Mouse (Mus musculus) intestine, postnatal 0 days (tissue): ENCODE data around the gene Uvrag. TPM values are rescaled to one million over a fixed set of nuclear protein-coding genes. Genes with fewer than 3 reads are reported as not detected.

Experiments
- ATAC-seq: fragments of 200-750 bp; cut with Nextera tagmentation; 2 replicates; pipeline ENCODE4 v1.8.0; 2017; ENCODE audit warnings: mild to moderate bottlenecking, moderate TSS enrichment, moderate library complexity
- H3K27ac ChIP-seq: fragments of 300-500 bp; sonication (generic); 2 replicates; pipeline ENCODE4 v1.5.1; 2014; ENCODE audit warnings: mild to moderate bottlenecking, low read depth, low read length, moderate library complexity
- H3K27me3 ChIP-seq: fragments of 300-500 bp; sonication (generic); replicated peaks from 2 replicates; pipeline ENCODE4 v1.6.1; 2014; ENCODE audit warnings: low read length, mixed read lengths; ENCODE audit not compliant: control insufficient read depth, insufficient read depth
- H3K36me3 ChIP-seq: fragments of 300-500 bp; sonication (generic); 2 replicates; pipeline ENCODE4 v1.6.1; 2014; ENCODE audit warnings: mild to moderate bottlenecking, moderate library complexity; ENCODE audit not compliant: control insufficient read depth, insufficient read depth
- H3K4me1 ChIP-seq: fragments of 300-500 bp; sonication (generic); replicated peaks from 2 replicates; pipeline ENCODE4 v1.6.1; 2014; ENCODE audit warnings: antibody characterized with exemption, low read length, mixed read lengths; ENCODE audit not compliant: control insufficient read depth, insufficient read depth
- H3K4me2 ChIP-seq: fragments of 300-500 bp; sonication (generic); replicated peaks from 2 replicates; pipeline ENCODE4 v1.6.1; 2014; ENCODE audit warnings: low read depth, mild to moderate bottlenecking, moderate library complexity
- H3K4me3 ChIP-seq: fragments of 300-500 bp; sonication (generic); 2 replicates; pipeline ENCODE4 v1.5.1; 2014; ENCODE audit warnings: low read depth, low read length
- H3K9ac ChIP-seq: fragments of 300-500 bp; sonication (generic); 2 replicates; pipeline ENCODE4 v1.6.1; 2014; ENCODE audit warnings: mild to moderate bottlenecking, low read depth, low read length
- H3K9me3 ChIP-seq: fragments of 300-500 bp; sonication (generic); 2 replicates; pipeline ENCODE4 v1.6.1; 2016; ENCODE audit warnings: mixed run types; ENCODE audit not compliant: control insufficient read depth
- CTCF ChIP-seq: sonication (generic); IDR thresholded peaks from 2 replicates; pipeline ENCODE4 v1.5.1; 2016; ENCODE audit warnings: low read depth, mild to moderate bottlenecking, control low read depth, antibody characterized with exemption, moderate library complexity
- WGBS: fragments of 180-500 bp; shearing (Covaris S2); extraction: QIAGEN DNeasy Blood & Tissue Kit; methylation state at CpG from one replicate; pipeline ENCODE4 v1.1.7; 2014; 5-methylcytosine and 5-hydroxymethylcytosine counted together
- polyA plus RNA-seq: library from polyadenylated mRNA; unstranded; fragments of >200 nt; fragmentation: Nextera tagmentation; extraction: Ambion mirVana; gene quantifications from 2 replicates; pipeline ENCODE4 v1.2.1, GENCODE M21; 2015

The Uvrag gene
- polyA plus RNA-seq, 1 experiment from 2014 or later, result 12.0 TPM

GRCm38 (mm10) chr7:99094336-99094735 lies 46.6 kb downstream of the Uvrag start:
- H3K4me1 ChIP-seq, result no peaks in the 10 kb centered on the region
- no peaks in the 10 kb centered on the region for H3K27me3 ChIP-seq
- no peak overlapping the region for H3K4me3 ChIP-seq
- no peaks in the 10 kb centered on the region for H3K9me3 ChIP-seq
- ATAC-seq, result no peak
- no peak overlapping the region for H3K4me2 ChIP-seq
- 92% methylated on average over 3 of the region's 3 CpGs for WGBS
- H3K36me3 ChIP-seq, result peaks cover 25% of the 10 kb centered on the region
- H3K9ac ChIP-seq, result no peak overlapping the region
- TF ChIP-seq CTCF, result no peak
- H3K27ac ChIP-seq, result no peak overlapping the region

- H3K27me3 ChIP-seq, result no peaks in the 10 kb centered on the region
- 76% methylated on average over 17 of the region's 17 CpGs for WGBS
- H3K4me3 ChIP-seq, result no peak overlapping the region
- peaks cover 19% of the 10 kb centered on the region for H3K36me3 ChIP-seq
- H3K9me3 ChIP-seq, result no peaks in the 10 kb centered on the region
- H3K4me1 ChIP-seq, result no peaks in the 10 kb centered on the region
- no peak overlapping the region for H3K4me2 ChIP-seq
- TF ChIP-seq CTCF, result no peak
- no peak overlapping the region for H3K27ac ChIP-seq
- ATAC-seq, result no peak
- no peak overlapping the region for H3K9ac ChIP-seq
Observed at GRCm38 (mm10) chr7:99091915-99092645, 48.9 kb downstream of the Uvrag start.

GRCm38 (mm10) chr7:99089716-99090115 lies 51.2 kb downstream of the Uvrag start:
- H3K27me3 ChIP-seq, result no peaks in the 10 kb centered on the region
- H3K9ac ChIP-seq, result no peak overlapping the region
- H3K4me2 ChIP-seq, result no peak overlapping the region
- no peaks in the 10 kb centered on the region for H3K4me1 ChIP-seq
- TF ChIP-seq CTCF, result no peak
- ATAC-seq, result no peak
- no peaks in the 10 kb centered on the region for H3K9me3 ChIP-seq
- no peak overlapping the region for H3K4me3 ChIP-seq
- peaks cover 29% of the 10 kb centered on the region for H3K36me3 ChIP-seq
- WGBS, result 89% methylated on average over 4 of the region's 4 CpGs
- no peak overlapping the region for H3K27ac ChIP-seq

GRCm38 (mm10) chr7:99088576-99089346 lies 52.2 kb downstream of the Uvrag start:
- no peak for TF ChIP-seq CTCF
- H3K4me1 ChIP-seq, result no peaks in the 10 kb centered on the region
- H3K36me3 ChIP-seq, result peaks cover 29% of the 10 kb centered on the region
- no peak overlapping the region for H3K9ac ChIP-seq
- no peak overlapping the region for H3K4me2 ChIP-seq
- no peaks in the 10 kb centered on the region for H3K9me3 ChIP-seq
- no peaks in the 10 kb centered on the region for H3K27me3 ChIP-seq
- H3K27ac ChIP-seq, result no peak overlapping the region
- ATAC-seq, result no peak
- no peak overlapping the region for H3K4me3 ChIP-seq
- 95% methylated on average over 10 of the region's 10 CpGs for WGBS

- no peak overlapping the region for H3K27ac ChIP-seq
- H3K27me3 ChIP-seq, result no peaks in the 10 kb centered on the region
- TF ChIP-seq CTCF, result no peak
- WGBS, result 76% methylated on average over 7 of the region's 7 CpGs
- no peak overlapping the region for H3K9ac ChIP-seq
- H3K4me1 ChIP-seq, result no peaks in the 10 kb centered on the region
- H3K36me3 ChIP-seq, result peaks cover 29% of the 10 kb centered on the region
- no peak overlapping the region for H3K4me3 ChIP-seq
- no peaks in the 10 kb centered on the region for H3K9me3 ChIP-seq
- H3K4me2 ChIP-seq, result no peak overlapping the region
- no peak for ATAC-seq
Observed at GRCm38 (mm10) chr7:99087581-99087980, 53.4 kb downstream of the Uvrag start.

- no peak for TF ChIP-seq CTCF
- Histone ChIP-seq H3K4me2 (no peak overlapping the region), H3K9ac (no peak overlapping the region), H3K36me3 (peaks cover 29% of the 10 kb centered on the region), H3K27ac (no peak overlapping the region), H3K4me3 (no peak overlapping the region), H3K27me3 (no peaks in the 10 kb centered on the region), H3K4me1 (no peaks in the 10 kb centered on the region), H3K9me3 (no peaks in the 10 kb centered on the region)
- 83% methylated on average over 9 of the region's 9 CpGs for WGBS
- ATAC-seq, result no peak
Observed at GRCm38 (mm10) chr7:99086646-99087443, 54.1 kb downstream of the Uvrag start.
